Mouse (Mus musculus) limb, embryonic 15.5 days (tissue): ENCODE results near the gene Pax4. TPM values are rescaled to one million over a fixed set of nuclear protein-coding genes. Genes with fewer than 3 reads are reported as not detected.

ENCODE experiments used
- ATAC-seq: fragments of 200-750 bp; cut with Nextera tagmentation; 2 replicates; pipeline ENCODE4 v1.8.0; 2017; ENCODE audit warnings: low read depth, moderate TSS enrichment; ENCODE audit not compliant: insufficient number of reproducible peaks, low FRiP score, low TSS enrichment
- H3K27ac ChIP-seq: fragments of 300-500 bp; sonication (generic); 2 replicates; pipeline ENCODE4 v1.5.1; 2015; ENCODE audit warnings: moderate library complexity, mild to moderate bottlenecking, inconsistent platforms
- H3K27me3 ChIP-seq: fragments of 300-500 bp; sonication (generic); 2 replicates; pipeline ENCODE4 v1.6.1; 2015; ENCODE audit warnings: inconsistent platforms
- H3K36me3 ChIP-seq: fragments of 300-500 bp; sonication (generic); 2 replicates; pipeline ENCODE4 v1.6.1; 2015; ENCODE audit warnings: inconsistent platforms
- H3K4me1 ChIP-seq: fragments of 300-500 bp; sonication (generic); 2 replicates; pipeline ENCODE4 v1.6.1; 2015; ENCODE audit warnings: inconsistent platforms
- H3K4me2 ChIP-seq: fragments of 300-500 bp; sonication (generic); 2 replicates; pipeline ENCODE4 v1.6.1; 2015; ENCODE audit warnings: mild to moderate bottlenecking, inconsistent platforms
- H3K4me3 ChIP-seq: fragments of 300-500 bp; sonication (generic); 2 replicates; pipeline ENCODE4 v1.5.1; 2015; ENCODE audit warnings: mild to moderate bottlenecking, inconsistent platforms
- H3K9ac ChIP-seq: fragments of 300-500 bp; sonication (generic); 2 replicates; pipeline ENCODE4 v1.6.1; 2015; ENCODE audit warnings: inconsistent platforms
- H3K9me3 ChIP-seq: fragments of 300-500 bp; sonication (generic); 2 replicates; pipeline ENCODE4 v1.6.1; 2016; ENCODE audit warnings: inconsistent platforms
- WGBS: fragments of 180-500 bp; shearing (Covaris S2); methylation state at CpG from one replicate; pipeline ENCODE4 v1.1.7; 2015; 5-methylcytosine and 5-hydroxymethylcytosine counted together
- polyA plus RNA-seq: library from polyadenylated mRNA; unstranded; fragments of >200 nt; fragmentation: Nextera tagmentation; extraction: Ambion mirVana; gene quantifications from 2 replicates; pipeline ENCODE4 v1.2.1, GENCODE M21; 2015

Pax4 gene
- polyA plus RNA-seq, 1 experiment from 2014 or later: not detected

DNA sequence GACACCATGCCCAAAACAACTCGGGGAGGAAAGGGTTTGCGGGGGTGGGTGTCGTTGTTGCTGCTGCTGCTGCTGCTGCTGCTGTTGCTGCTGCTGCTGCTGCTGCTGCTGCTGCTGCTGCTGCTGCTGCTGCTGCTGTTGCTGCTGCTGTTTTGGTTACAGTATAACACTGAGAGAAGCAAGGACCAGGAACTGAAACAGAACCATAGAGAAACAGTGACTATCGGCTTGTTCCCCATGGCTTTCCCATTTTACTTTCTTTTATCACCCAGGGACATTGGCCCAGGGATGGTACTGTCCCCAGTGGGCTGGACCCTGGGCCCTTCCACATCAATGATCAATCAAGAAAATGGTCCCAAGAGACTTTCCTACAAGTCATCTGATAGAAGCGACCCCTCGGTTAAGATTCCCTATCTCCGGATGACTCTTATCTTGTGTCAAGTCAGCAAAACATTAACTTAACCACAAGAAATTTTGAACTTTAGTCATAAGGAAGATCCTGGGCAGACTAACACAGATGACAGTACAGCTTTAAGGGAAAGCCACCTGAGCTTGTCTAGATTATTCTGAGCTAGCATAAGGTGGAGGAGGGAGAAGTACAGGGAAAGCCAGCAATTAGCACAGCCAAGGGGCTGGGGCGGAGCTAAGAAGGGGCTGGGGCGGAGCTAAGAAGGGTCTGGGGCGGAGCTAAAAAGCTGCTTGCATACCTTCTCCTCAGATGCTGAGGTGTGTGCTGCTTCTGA, 18.2 kb downstream of the Pax4 start:
- ATAC-seq: no peak
- 77% methylated on average over 10 of the region's 10 CpGs for WGBS

DNA sequence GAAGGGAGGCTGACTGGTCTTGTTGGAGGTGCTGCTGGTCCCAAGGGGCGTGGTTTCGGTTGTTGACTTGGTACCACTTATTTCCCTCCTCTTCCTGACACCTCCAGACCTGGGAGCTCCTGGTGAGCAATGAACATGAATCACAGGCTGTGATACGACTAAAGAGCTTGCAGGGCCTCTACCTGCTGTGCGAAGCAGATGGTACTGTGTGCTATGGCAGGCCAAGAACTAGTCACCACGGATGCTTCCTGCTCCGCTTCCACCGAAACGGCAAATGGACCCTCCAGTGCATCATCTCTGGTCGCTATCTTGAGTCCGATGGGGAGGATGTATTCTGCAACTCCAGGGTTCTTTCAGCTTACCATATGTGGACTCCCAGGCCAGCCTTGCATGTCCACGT, 19.3 kb downstream of the Pax4 start:
- Histone ChIP-seq H3K36me3 (peaks cover 18% of the 10 kb centered on the region), H3K4me1 (peaks cover 6% of the 10 kb centered on the region), H3K4me3 (no peak overlapping the region), H3K4me2 (no peak overlapping the region), H3K27me3 (no peaks in the 10 kb centered on the region), H3K9ac (no peak overlapping the region), H3K9me3 (no peaks in the 10 kb centered on the region), H3K27ac (no peak overlapping the region)
- no peak for ATAC-seq
- WGBS: 80% methylated on average over 11 of the region's 11 CpGs

More for the DNA sequence above, 18.2 kb downstream of the Pax4 start:
- Histone ChIP-seq H3K9ac (no peak overlapping the region), H3K4me1 (no peaks in the 10 kb centered on the region), H3K4me3 (no peak overlapping the region), H3K27me3 (no peaks in the 10 kb centered on the region), H3K27ac (no peak overlapping the region), H3K4me2 (no peak overlapping the region), H3K9me3 (no peaks in the 10 kb centered on the region), H3K36me3 (peaks cover 14% of the 10 kb centered on the region)

DNA sequence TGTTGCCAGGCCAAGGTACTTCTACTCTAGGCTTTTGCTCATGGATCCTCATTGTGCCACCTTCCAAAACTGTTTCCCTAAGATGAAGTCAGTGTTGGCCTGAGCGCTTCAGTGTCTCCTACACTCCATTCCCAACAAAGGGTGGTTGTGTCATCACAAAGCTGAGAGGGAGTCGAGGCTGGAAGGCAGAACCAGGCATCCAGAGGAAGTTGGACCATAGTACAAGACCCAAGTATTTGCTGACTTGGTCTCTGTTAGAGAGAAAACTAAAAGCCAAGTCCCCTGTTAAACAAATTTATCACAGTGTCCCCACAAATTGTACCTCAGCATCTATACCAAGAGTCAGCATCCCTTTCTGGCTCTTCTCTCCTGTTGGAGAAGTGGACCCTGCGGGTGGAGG, 20.9 kb downstream of the Pax4 start, which contains the start of gene Gcc1:
TSS of gene Gcc1 (minus strand) at position 101 of the 400 bp plus-strand sequence.
- Histone ChIP-seq H3K9me3 (no peaks in the 10 kb centered on the region), H3K27me3 (no peaks in the 10 kb centered on the region), H3K9ac (no peak within 1 kb of the TSS), H3K27ac (no peak within 1 kb of the TSS), H3K4me2 (no peak within 1 kb of the TSS), H3K4me3 (no peak within 1 kb of the TSS), H3K36me3 (peaks cover 18% of the 10 kb centered on the region), H3K4me1 (peaks cover 14% of the 10 kb centered on the region)
- ATAC-seq: no peak
- 83% methylated on average over 3 of the region's 3 CpGs for WGBS

DNA sequence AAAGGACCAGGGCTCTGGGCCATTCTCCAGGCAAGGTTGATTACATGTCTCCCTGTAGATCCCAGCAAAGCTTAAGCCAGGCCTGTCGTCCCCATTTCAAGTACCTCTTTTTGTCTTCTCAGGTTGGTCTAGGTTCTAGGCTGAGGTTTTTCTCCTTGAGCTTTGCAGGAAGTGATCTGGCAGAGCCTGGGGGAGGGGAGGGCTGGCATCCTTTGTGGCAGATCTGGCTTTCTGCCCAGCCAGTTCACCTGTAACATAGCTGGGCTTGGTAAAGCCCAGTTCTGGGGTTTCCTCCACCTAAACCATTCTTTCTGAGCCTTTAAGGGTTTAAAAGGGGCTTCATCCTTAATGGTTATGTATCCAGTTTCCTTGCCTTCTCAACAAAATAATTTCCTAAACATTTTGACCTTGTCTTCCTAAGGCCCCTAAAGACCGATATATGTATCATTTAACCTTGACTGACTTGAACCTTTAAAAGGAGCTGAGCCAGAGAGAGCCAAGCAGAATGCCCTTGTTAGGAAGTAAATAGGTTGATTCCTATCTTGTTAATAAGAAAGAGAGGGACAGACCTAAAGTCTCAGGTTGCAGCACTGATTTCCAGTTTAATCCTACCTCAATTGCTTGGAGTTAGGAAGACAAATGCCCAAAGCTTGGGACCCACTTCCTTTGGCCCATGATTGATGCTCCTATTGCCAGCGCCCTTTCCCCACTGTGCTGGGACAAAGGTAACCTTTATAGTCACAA, 21.9 kb downstream of the Pax4 start, which contains the start of gene Fscn3:
TSS of gene Fscn3 (plus strand) at position 694 of the 744 bp plus-strand sequence.
- no peaks in the 10 kb centered on the region for H3K9me3 ChIP-seq
- ATAC-seq: no peak
- H3K27ac ChIP-seq: no peak within 1 kb of the TSS
- H3K9ac ChIP-seq: no peak within 1 kb of the TSS
- H3K36me3 ChIP-seq: peaks cover 18% of the 10 kb centered on the region
- H3K4me3 ChIP-seq: no peak within 1 kb of the TSS
- H3K27me3 ChIP-seq: no peaks in the 10 kb centered on the region
- peaks cover 15% of the 10 kb centered on the region for H3K4me1 ChIP-seq
- 83% methylated on average over 3 of the region's 3 CpGs for WGBS
- no peak within 1 kb of the TSS for H3K4me2 ChIP-seq

DNA sequence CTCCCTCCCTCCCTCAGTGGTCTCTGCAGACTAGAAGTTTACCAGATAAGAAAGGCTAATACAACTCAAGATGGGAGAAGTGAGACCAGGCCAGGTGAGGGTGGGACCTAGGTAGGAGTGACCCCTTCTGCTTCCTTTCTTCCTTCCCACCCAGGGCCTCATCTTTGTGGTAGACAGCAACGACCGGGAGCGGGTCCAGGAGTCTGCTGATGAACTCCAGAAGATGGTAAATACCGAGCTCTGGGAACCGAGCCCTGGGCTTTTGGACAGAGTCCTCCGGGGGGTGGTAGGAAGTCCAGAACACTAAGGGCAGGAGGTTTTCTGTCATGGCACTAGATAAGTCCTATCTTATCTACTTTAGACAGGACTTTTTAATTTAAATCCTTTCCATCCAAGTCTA, 24.1 kb downstream of the Pax4 start:
- Histone ChIP-seq H3K9me3 (no peaks in the 10 kb centered on the region), H3K4me2 (peak overlapping the region; percentile 58), H3K27me3 (no peaks in the 10 kb centered on the region), H3K36me3 (peaks cover 18% of the 10 kb centered on the region), H3K27ac (no peak overlapping the region), H3K9ac (no peak overlapping the region), H3K4me3 (no peak overlapping the region), H3K4me1 (peaks cover 33% of the 10 kb centered on the region)
- 73% methylated on average over 6 of the region's 6 CpGs for WGBS
- ATAC-seq: no peak

DNA sequence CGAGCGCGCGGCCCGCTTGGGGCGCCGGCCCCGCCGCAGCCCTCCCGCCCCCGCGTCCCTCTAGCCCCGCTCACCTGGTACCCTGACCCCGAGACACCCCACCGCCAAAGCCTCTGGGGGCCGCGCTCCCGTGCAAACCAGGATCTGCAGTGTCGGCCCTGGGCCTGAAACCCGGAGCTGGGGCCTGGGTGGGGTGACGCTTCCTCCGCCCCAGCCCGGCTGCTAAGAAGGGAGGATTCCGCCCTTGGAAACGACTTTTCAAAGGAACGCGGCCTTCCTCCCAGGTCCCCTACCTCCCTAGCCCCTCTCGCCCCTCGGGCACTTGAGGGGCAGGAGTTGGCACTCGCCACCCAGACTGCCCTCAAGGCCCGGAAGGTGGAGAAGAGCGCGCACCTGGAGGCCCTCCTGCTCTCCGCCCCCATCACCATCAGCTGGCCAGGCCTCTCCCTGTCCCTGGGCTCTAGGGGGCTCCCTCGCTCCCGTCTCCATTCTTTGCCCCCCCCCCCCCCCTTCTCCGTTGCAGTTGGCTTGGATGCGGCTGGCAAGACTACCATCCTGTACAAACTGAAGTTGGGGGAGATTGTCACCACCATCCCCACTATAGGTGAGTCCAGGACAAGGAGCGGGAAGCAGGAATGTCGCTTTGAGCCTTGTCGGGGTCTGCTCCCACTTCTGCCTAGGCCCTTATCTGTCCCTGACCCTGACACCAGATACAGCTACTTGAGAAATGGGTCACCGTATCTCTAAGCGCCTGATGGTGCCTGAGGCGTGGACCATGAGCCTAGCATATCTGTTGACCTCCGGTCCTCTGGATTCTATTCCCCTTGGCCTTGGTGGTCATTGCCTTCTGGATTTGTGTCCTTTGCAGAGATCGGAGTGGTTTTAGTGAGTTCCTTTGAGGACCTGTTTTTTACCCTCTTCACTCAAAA, 25.1 kb downstream of the Pax4 start:
- Histone ChIP-seq H3K27me3 (no peaks in the 10 kb centered on the region), H3K9ac (peak overlapping the region; percentile 98), H3K4me2 (peak overlapping the region; percentile 58), H3K4me3 (peak overlapping the region; percentile 95), H3K9me3 (no peaks in the 10 kb centered on the region), H3K27ac (peak overlapping the region; percentile 79), H3K36me3 (peaks cover 21% of the 10 kb centered on the region), H3K4me1 (peaks cover 39% of the 10 kb centered on the region)
- peak; percentile 16; the same call in 1 of the 2 replicates for ATAC-seq
- 9% methylated on average over 46 of the region's 46 CpGs for WGBS

DNA sequence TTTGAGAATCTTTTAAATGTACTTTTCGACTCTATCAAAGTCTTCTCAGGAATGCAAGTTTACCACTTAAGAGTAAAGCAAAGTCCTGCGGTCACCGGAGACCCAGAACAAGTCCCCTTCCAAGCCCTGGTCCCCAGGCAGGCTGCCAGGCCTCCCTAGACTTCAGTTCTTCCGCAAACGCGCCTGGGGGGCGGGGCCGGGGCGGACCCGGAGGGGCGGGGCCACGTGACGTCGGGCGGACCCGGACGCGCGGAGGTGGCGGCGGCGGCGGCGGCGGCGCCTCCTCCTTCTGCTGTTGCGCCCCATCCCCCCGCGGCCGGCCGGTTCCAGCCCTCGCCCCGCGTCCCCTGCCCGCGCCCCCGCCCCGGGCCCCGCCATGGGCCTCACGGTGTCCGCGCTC, 25.8 kb downstream of the Pax4 start, which contains the start of gene Arf5:
TSS of gene Arf5 (plus strand) at position 248 of the 400 bp plus-strand sequence.
- Histone ChIP-seq H3K9me3 (no peaks in the 10 kb centered on the region), H3K36me3 (peaks cover 28% of the 10 kb centered on the region), H3K4me2 (peak within 1 kb of the TSS; percentile 58), H3K27me3 (no peaks in the 10 kb centered on the region), H3K27ac (peak within 1 kb of the TSS; percentile 79), H3K9ac (peak within 1 kb of the TSS; percentile 98), H3K4me3 (peak within 1 kb of the TSS; percentile 95), H3K4me1 (peaks cover 41% of the 10 kb centered on the region)
- ATAC-seq: peak; percentile 66
- WGBS: under 1% methylated on average over 28 of the region's 42 CpGs

GRCm38 (mm10) chr6:28422651-28423290, 26.4 kb downstream of the Pax4 start:
- Histone ChIP-seq H3K4me1 (peaks cover 41% of the 10 kb centered on the region), H3K36me3 (peaks cover 33% of the 10 kb centered on the region), H3K4me3 (peak overlapping the region; percentile 95), H3K27ac (peak overlapping the region; percentile 79), H3K27me3 (no peaks in the 10 kb centered on the region), H3K9me3 (no peaks in the 10 kb centered on the region), H3K4me2 (peak overlapping the region; percentile 58; the same call in 1 of the 2 replicates), H3K9ac (no peak overlapping the region)
- WGBS: 66% methylated on average over 15 of the region's 15 CpGs
- no peak for ATAC-seq

DNA sequence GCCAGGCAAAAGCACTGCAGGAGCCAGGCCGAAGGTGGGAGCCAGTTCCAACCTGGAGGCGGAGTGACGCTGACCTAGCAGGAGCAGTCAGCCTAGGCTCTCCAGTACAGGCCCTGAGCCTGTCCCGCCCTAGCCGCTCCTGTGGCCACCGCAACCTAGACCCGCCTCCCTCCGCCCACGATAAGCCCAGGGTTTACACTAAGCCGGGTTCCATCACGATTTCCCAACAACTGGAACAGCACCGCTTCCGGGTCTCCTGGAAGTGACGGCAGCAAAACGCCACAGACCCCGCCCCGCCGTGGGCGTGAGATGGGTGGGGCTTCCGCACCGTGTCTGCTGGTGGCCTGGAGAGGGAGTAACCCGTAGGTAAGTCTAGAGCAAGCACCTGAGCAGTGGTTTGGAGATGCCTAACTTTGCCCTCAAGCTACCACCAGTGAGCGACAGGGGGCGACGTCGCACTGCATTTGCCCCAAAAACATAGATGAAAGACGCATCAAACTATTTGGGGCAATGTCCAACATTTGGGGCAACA, 27.6 kb downstream of the Pax4 start:
- no peaks in the 10 kb centered on the region for H3K9me3 ChIP-seq
- H3K4me2 ChIP-seq: peak overlapping the region; percentile 87
- H3K9ac ChIP-seq: peak overlapping the region; percentile 53
- H3K4me1 ChIP-seq: peaks cover 45% of the 10 kb centered on the region
- 1% methylated on average over 27 of the region's 27 CpGs for WGBS
- peaks cover 37% of the 10 kb centered on the region for H3K36me3 ChIP-seq
- peak overlapping the region; percentile 65 for H3K27ac ChIP-seq
- no peaks in the 10 kb centered on the region for H3K27me3 ChIP-seq
- ATAC-seq: peak; percentile 86
- H3K4me3 ChIP-seq: peak overlapping the region; percentile 76

- H3K4me3 ChIP-seq: peak overlapping the region; percentile 76
- H3K4me1 ChIP-seq: peaks cover 45% of the 10 kb centered on the region
- peaks cover 31% of the 10 kb centered on the region for H3K36me3 ChIP-seq
- H3K27me3 ChIP-seq: no peaks in the 10 kb centered on the region
- no peak for ATAC-seq
- H3K27ac ChIP-seq: peak overlapping the region; percentile 65
- H3K9me3 ChIP-seq: no peaks in the 10 kb centered on the region
- peak overlapping the region; percentile 53 for H3K9ac ChIP-seq
- 20% methylated on average over 13 of the region's 13 CpGs for WGBS
- H3K4me2 ChIP-seq: peak overlapping the region; percentile 87
Measured at GRCm38 (mm10) chr6:28420865-28421264, 28.3 kb downstream of the Pax4 start.

DNA sequence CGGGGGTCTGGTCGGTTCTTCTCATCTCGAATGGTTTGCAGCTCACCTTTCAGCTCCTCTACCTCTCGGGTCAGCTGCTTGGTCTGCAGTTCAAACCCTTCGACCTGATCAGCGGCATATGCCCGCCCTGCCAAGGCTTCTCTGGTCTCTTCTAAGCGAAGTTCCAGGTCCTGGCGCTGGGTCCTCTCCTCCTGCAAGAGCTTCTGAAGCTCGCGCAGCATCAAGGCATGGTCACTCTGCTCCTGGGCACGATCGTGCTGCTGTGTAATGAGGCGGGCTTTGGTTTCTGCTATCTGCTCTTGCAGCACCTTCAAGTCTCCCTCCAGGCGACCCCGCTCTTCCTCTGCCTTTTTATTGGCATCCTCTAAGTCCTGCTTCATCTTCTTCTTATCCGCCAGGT, 28.8 kb downstream of the Pax4 start:
- peak overlapping the region; percentile 76 for H3K4me3 ChIP-seq
- peak overlapping the region; percentile 87 for H3K4me2 ChIP-seq
- peaks cover 43% of the 10 kb centered on the region for H3K4me1 ChIP-seq
- H3K9ac ChIP-seq: no peak overlapping the region
- no peak for ATAC-seq
- no peaks in the 10 kb centered on the region for H3K9me3 ChIP-seq
- H3K27me3 ChIP-seq: no peaks in the 10 kb centered on the region
- no peak overlapping the region for H3K27ac ChIP-seq
- H3K36me3 ChIP-seq: peaks cover 33% of the 10 kb centered on the region
- WGBS: 77% methylated on average over 17 of the region's 17 CpGs
